Mouse (Mus musculus) megakaryocyte, embryonic 14.5 days (primary cell): ENCODE measurements around the gene Spaca3. TPM values are rescaled to one million over a fixed set of nuclear protein-coding genes. Genes with fewer than 3 reads are reported as not detected.

Source experiments
- H3K27me3 ChIP-seq: replicated peaks from 2 replicates; pipeline ENCODE3; 2012; ENCODE audit warnings: inconsistent platforms
- H3K36me3 ChIP-seq: replicated peaks from 2 replicates; pipeline ENCODE3; 2012; ENCODE audit warnings: low read length, inconsistent platforms, mixed read lengths
- H3K4me1 ChIP-seq: 2 replicates; pipeline ENCODE4 v1.6.1; 2012; ENCODE audit warnings: inconsistent platforms
- H3K4me3 ChIP-seq: replicated peaks from 2 replicates; pipeline ENCODE3; 2012; ENCODE audit warnings: moderate library complexity, mild to moderate bottlenecking, inconsistent platforms
- H3K9me3 ChIP-seq: 2 replicates; pipeline ENCODE4 v1.6.1; 2012; ENCODE audit warnings: inconsistent platforms
- FLI1 ChIP-seq: IDR thresholded peaks from 2 replicates; pipeline ENCODE4 v1.6.1; 2012; ENCODE audit warnings: low read length, inconsistent platforms, mixed read lengths
- GATA1 ChIP-seq: IDR thresholded peaks from 3 replicates; pipeline ENCODE4 v1.6.1; 2012; ENCODE audit warnings: mixed read lengths, low read length, inconsistent platforms, borderline replicate concordance
- polyA plus RNA-seq: library from polyadenylated mRNA; stranded (reverse); fragments of >175 nt; gene quantifications from 2 replicates; pipeline ENCODE4 v1.2.3, GENCODE M21; 2012; ENCODE audit warnings: low replicate concordance; ENCODE audit not compliant: insufficient read depth

The Spaca3 gene
- polyA plus RNA-seq: not detected in 2 replicates

- Histone ChIP-seq H3K9me3 (no peaks in the 10 kb centered on the region), H3K4me1 (no peaks in the 10 kb centered on the region; the same call in 1 of the 2 replicates), H3K36me3 (no peaks in the 10 kb centered on the region), H3K4me3 (no peak within 1 kb of the TSS), H3K27me3 (peaks cover 7% of the 10 kb centered on the region)
- TF ChIP-seq GATA1: no peak
Observed at GRCm38 (mm10) chr11:80858065-80858464, at the start of gene Spaca3. TSS of gene Spaca3 (plus strand) at chr11:80858365.

- Histone ChIP-seq H3K9me3 (peaks cover 9% of the 10 kb centered on the region), H3K36me3 (no peaks in the 10 kb centered on the region), H3K27me3 (peaks cover 65% of the 10 kb centered on the region), H3K4me3 (no peak overlapping the region), H3K4me1 (peaks cover 7% of the 10 kb centered on the region; the same call in 1 of the 2 replicates)
- no peak for TF ChIP-seq GATA1
- no peak for TF ChIP-seq FLI1
Observed at GRCm38 (mm10) chr11:80808551-80809070, 49.6 kb upstream of the Spaca3 start.

- Histone ChIP-seq H3K36me3 (no peaks in the 10 kb centered on the region), H3K4me3 (no peak overlapping the region), H3K9me3 (peaks cover 9% of the 10 kb centered on the region), H3K27me3 (peaks cover 68% of the 10 kb centered on the region), H3K4me1 (peaks cover 7% of the 10 kb centered on the region; the same call in 1 of the 2 replicates)
- TF ChIP-seq FLI1: no peak
- TF ChIP-seq GATA1: no peak
Observed at GRCm38 (mm10) chr11:80809666-80809992, 48.5 kb upstream of the Spaca3 start.

GRCm38 (mm10) chr11:80809993-80810821, 48.0 kb upstream of the Spaca3 start, which contains the start of gene Tmem98:
TSS of gene Tmem98 (plus strand) at chr11:80810175.
- no peaks in the 10 kb centered on the region for H3K36me3 ChIP-seq
- peaks cover 69% of the 10 kb centered on the region for H3K27me3 ChIP-seq
- no peak for TF ChIP-seq FLI1
- no peak for TF ChIP-seq GATA1
- peak within 1 kb of the TSS; percentile 71 for H3K4me3 ChIP-seq
- peaks cover 7% of the 10 kb centered on the region; the same call in 1 of the 2 replicates for H3K4me1 ChIP-seq
- H3K9me3 ChIP-seq: peaks cover 4% of the 10 kb centered on the region

- Histone ChIP-seq H3K4me1 (peaks cover 7% of the 10 kb centered on the region; the same call in 1 of the 2 replicates), H3K36me3 (no peaks in the 10 kb centered on the region), H3K4me3 (no peak overlapping the region), H3K27me3 (peaks cover 72% of the 10 kb centered on the region), H3K9me3 (peaks cover 3% of the 10 kb centered on the region; the same call in 1 of the 2 replicates)
- TF ChIP-seq GATA1 (no peak), FLI1 (no peak)
Observed at GRCm38 (mm10) chr11:80811156-80811555, 47.0 kb upstream of the Spaca3 start.

GRCm38 (mm10) chr11:80815354-80815753, 42.8 kb upstream of the Spaca3 start:
- Histone ChIP-seq H3K9me3 (no peaks in the 10 kb centered on the region), H3K4me1 (peaks cover 6% of the 10 kb centered on the region; the same call in 1 of the 2 replicates), H3K4me3 (no peak overlapping the region), H3K27me3 (peaks cover 50% of the 10 kb centered on the region), H3K36me3 (no peaks in the 10 kb centered on the region)
- TF ChIP-seq FLI1 (no peak), GATA1 (no peak)

GRCm38 (mm10) chr11:80818060-80818697, 40.0 kb upstream of the Spaca3 start:
- Histone ChIP-seq H3K9me3 (no peaks in the 10 kb centered on the region), H3K36me3 (no peaks in the 10 kb centered on the region), H3K4me1 (peaks cover 11% of the 10 kb centered on the region), H3K27me3 (peaks cover 26% of the 10 kb centered on the region), H3K4me3 (no peak overlapping the region)
- TF ChIP-seq FLI1 (no peak), GATA1 (no peak)

GRCm38 (mm10) chr11:80820085-80820484, 38.1 kb upstream of the Spaca3 start:
- H3K4me1 ChIP-seq: peaks cover 11% of the 10 kb centered on the region
- H3K36me3 ChIP-seq: no peaks in the 10 kb centered on the region
- H3K27me3 ChIP-seq: peaks cover 28% of the 10 kb centered on the region
- no peaks in the 10 kb centered on the region for H3K9me3 ChIP-seq
- TF ChIP-seq GATA1 (no peak), FLI1 (no peak)
- no peak overlapping the region for H3K4me3 ChIP-seq

- H3K4me3 ChIP-seq: no peak overlapping the region
- TF ChIP-seq GATA1 (no peak), FLI1 (no peak)
- no peaks in the 10 kb centered on the region for H3K9me3 ChIP-seq
Observed at GRCm38 (mm10) chr11:80821296-80821695, 36.9 kb upstream of the Spaca3 start.

GRCm38 (mm10) chr11:80821794-80822193, 36.4 kb upstream of the Spaca3 start:
- H3K27me3 ChIP-seq: peaks cover 27% of the 10 kb centered on the region
- H3K4me3 ChIP-seq: no peak overlapping the region
- H3K4me1 ChIP-seq: peaks cover 11% of the 10 kb centered on the region
- H3K9me3 ChIP-seq: no peaks in the 10 kb centered on the region
- H3K36me3 ChIP-seq: no peaks in the 10 kb centered on the region
- TF ChIP-seq GATA1 (no peak), FLI1 (no peak)

More at GRCm38 (mm10) chr11:80821296-80821695, 36.9 kb upstream of the Spaca3 start:
- H3K36me3 ChIP-seq: no peaks in the 10 kb centered on the region
- peaks cover 11% of the 10 kb centered on the region for H3K4me1 ChIP-seq
- peaks cover 24% of the 10 kb centered on the region for H3K27me3 ChIP-seq
